Mouse (Mus musculus) bone marrow macrophage, adult 2 months (primary cell): ENCODE measurements around the gene Ero1l.

Experiments used
- CTCF ChIP-seq: IDR thresholded peaks from 2 replicates; pipeline ENCODE4 v1.5.1; 2012; ENCODE audit warnings: low read depth, mild to moderate bottlenecking, low read length, moderate library complexity
- POLR2A ChIP-seq: IDR thresholded peaks from 2 replicates; pipeline ENCODE4 v1.6.1; 2012; ENCODE audit warnings: mild to moderate bottlenecking, low read depth, low read length, borderline replicate concordance

- TF ChIP-seq POLR2A (no peak), CTCF (no peak)
Measured at GRCm38 (mm10) chr14:45282066-45282465, 36.5 kb downstream of the Ero1l start.
